Mouse (Mus musculus): ENCODE results near the gene Limk2.

Limk2 gene

DNA sequence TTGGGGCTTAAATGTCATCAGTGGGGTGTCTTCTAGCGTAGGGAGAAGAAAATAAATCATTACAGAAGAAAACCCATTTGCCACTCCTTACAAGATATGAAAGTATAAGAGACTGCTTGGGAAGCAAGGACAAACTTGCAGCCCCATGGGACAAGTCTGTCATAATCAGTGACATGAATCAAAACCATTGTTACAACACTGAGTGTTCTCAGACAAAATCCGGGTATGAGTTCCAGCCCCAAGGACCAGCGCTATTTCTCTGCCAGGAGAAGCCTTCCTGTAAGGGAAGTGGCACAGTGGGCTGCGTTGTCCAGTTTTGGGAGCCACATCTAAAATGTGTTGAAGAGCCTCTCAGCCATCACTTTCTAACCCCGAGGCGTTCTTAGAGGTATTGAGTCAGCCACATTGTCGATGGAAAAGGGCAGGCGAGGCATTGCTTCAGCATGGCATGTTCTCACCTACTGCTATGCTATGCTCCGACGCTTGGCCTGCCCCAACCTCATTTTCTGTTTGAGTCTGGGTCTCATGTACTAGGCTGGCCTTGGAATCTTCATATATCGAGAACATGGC lies 74.8 kb downstream of the Limk2 start:
- DNase-seq (ENCODE audit: low spot score): no peak

DNA sequence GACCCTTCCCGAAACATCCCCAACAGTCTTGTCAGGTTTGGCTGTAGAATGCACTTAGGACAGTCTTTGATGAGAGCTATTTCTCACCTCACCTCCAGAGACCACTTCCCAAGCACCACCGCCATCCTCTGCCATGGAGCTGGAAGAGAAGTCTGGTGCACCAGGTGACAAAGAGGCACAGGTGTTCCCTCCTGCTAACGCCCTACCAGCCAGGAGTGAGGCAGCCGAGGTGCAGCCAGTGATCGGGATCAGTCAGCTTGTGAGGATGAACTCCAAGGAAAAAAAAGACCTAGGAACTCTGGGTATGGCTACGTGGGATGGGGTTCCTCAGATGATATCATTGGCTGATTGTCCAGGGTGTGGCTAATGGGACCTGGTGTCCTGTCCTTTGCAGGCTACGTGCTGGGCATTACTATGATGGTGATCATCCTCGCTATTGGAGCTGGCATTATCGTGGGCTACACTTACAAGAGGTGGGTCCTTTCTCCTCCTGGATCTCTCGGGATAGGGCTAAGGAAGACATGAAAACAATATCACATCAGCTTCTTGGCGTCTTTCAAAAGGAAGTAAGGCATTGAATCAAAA lies 75.8 kb downstream of the Limk2 start:
- DNase-seq (ENCODE audit: low spot score): no peak

DNA sequence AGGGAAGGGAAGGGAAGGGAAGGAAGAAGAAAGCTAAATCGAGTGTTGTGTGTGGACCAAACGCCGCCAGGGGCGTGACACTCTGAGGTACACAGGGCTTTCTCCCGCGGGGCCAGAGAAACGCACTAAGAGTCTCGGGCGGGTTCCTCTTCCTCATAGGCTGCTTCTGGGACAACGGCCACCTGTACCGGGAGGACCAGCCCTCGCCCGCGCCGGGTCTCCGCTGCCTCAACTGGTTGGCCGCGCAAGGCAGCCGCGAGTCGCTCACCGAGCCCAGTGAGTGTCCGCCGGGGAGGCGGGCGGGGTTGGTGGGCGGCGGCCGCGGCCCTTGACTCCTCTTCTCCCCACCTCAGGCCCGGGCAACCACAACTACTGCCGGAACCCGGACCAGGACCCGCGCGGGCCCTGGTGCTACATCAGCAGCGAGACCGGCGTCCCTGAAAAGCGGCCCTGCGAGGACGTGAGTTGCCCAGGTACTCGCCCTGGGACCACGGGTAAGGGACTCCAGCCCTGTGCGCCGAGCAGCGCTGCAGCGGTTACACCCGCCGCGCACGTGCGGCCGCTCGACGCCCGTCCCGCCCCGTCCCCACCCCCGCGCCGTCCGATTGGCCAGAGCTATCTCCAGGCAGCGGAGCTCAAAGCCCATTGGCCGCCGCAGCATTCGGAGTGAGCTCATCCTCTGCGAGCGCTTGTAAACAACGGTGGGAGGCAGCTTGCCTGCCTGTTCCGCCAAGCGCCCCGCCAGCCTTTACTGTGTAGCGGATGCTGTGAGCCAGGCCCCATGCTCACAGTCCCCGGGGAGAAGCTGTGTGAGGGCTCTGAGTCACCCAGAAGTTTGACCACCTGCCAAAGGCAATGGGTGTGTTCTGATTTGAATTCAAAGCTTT lies 77.0 kb downstream of the Limk2 start:
- DNase-seq (ENCODE audit: low spot score): peak; percentile 95

DNA sequence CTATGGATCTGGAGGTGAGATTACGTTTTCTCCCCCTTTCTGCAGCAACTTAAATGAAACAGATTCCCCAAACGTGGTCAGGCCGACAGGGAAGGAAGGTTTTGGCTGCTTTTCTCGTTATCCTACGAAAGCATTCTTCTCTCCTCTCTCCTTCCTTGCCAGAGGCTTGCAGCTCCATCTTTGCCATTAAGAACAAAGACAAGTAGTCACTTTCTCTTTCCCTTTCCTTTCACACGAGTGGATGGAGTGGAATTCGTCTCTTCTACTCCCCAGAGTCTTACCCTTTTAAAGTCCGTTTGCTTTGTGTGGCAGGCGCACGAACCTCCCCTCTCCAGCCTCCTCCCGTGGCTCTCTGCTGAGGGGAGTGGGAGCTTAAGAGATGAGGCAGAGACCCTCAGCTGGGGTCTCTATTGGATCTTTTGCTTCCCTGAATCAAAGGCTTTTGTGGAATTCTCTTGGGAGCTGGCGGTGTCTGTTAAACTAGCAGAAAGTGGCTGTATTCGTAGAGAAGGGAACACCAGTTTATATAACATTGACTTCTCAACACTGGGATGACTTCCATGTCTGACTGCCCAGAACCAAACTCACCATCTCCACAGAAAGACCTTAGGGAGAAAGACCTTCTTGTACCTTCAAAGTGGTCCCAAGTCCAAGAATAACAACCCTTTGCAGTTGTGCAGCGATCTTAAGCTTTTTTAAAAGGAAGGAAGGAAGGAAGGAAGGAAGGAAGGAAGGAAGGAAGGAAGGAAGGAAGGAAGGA lies 77.8 kb downstream of the Limk2 start:
- no peak for DNase-seq (ENCODE audit: low spot score)

DNA sequence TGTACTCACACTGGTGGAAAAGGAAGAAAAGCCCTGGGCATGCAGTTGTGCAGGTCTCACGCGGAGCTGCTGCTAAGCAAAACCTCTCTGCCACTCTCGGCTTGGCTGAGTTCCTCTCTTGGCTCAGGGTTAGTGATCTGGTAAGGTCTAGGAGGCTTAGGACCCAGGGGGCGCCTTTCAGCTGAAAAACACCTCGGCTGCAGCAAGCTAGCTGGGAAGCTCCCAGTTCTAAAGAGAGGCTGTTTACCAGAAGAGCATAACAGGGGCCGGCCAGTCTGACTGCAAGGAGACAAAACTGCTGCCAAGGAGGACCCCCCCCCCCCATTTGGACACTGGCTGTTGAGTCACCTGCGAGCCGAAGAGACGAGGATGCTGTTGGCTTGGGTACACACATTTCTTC lies 78.4 kb downstream of the Limk2 start:
- peak; percentile 90 for DNase-seq (ENCODE audit: low spot score)

DNA sequence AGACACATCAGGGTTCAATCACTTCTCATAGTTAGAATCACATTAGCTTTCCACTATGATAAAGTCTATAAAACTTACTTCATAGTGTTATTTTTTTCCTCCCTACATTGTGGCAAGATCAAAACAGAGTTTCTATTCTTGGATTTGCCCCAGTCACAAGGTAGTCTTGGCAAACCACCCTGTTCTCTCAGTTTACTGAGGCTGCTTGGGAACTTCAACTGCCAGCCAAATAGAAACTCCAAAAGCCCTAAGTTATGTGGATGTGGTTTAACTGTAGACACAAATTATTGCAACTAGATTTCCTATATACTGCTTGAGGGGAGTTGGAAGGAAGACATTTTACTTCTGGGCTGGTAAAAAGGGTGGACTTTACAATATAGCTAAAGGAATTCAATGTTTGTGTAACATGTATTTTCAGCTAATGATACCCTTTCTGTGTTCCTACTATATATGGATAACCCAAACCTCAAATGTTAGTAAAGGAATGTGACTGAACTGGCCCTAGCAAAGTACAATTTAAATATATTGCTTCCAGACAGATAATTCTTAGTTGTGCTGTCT lies 79.0 kb downstream of the Limk2 start, which contains the start of gene Pik3ip1:
Gene Pik3ip1 (plus strand): TSS at position 511 of the 561 bp plus-strand sequence.
- no peak for DNase-seq (ENCODE audit: low spot score)

DNA sequence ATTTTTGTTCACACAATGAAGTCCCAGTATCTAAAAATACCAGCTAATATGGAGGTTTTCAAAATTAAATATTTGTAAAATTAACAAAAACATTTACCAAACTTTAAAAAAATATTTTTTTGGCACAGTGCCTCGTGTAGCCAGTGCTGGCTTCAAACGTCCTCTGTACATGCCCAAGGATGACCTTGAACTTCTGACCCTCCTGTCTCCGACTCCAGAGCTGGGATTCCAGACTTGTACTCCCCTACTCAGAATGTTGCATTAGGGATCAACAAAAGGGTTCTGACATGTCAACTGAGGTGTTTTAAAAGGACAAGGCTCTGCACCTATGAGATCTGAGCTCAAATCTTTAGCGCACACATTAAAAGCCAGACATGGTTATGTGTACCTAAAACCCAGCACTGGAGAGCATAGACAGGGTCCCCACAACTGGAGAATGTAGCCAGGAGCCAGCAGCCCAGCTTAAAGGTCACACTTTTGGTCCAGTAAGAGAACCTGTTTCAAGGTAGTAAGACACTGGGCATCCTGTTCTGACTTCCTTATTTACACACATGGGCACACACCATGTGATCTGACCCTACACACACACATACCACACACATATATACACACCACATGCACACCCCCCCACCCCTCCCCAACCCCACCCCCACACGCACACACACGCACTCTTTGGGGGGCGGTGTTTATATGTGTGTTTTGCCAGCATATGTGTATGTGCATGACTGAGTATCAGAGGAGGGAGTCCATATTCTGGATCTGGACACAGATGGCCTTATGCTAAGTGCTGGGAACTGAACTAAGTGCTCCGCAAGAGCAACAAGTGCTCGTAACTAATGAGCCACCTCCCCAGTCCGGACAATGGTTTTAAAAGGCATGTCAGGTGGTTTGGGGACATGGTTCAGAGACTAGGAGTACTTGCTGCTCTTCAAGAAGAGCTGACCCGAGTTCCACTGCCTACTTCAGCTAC lies 79.9 kb downstream of the Limk2 start:
- no peak for DNase-seq (ENCODE audit: low spot score)

DNA sequence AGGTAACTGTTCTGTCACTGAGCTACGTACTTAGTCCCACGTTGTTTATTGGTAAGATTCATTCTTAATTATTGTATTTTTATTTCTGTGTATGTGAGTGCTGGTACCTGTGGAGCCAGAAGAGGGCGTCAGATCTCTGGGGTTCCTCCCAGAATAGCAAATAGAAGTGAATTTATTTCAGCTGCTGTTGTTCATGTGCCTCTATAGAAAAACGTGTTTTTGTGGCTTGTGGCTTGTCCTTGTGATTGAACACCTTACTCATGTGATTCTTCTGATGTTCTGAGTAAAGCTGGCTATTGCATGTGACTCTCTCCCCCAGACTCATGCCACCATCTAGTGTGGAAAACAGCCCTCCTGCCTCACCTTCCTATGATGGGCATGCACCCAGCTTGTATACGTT lies 80.7 kb downstream of the Limk2 start:
- DNase-seq (ENCODE audit: low spot score): no peak

DNA sequence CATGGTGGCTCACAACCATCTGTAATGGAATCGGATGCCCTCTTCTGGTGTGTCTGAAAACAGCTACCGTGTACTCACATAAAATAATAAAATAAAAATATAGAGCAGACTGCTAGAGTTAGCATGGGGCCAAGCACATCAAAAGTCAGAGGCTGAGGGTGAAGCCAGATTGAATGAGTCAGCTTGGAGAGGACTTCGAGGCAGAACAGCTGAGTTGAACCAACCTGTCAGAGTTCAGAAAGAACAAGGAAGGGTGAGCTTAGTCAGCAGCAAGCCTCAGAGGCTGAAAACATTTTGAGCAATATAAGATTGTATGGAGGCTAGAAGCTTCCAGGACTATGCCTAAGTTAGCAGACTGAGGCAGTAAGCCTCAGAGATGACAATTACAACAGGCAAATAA lies 90.7 kb downstream of the Limk2 start:
- no peak for DNase-seq (ENCODE audit: low spot score)

DNA sequence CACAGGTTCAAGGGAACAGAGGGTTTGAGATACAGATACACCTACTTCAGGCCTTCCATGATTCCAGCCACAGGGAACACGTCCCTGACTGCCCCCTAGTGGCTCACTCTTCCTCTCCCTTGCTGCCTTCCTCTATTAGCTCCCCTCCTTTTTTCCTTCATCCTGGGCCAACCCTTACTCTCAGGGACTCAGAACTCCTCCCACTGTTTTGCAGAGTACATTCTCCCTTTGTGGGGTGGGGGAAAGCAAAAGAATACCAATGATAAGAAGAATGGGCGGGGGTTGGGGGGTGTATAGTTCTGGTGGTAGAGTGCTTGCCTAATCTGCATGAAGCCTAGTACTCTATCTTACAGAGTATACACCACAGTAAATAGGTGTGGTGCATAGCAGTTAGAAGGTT lies 94.8 kb downstream of the Limk2 start:
- peak; percentile 74 for DNase-seq (ENCODE audit: low spot score)

DNA sequence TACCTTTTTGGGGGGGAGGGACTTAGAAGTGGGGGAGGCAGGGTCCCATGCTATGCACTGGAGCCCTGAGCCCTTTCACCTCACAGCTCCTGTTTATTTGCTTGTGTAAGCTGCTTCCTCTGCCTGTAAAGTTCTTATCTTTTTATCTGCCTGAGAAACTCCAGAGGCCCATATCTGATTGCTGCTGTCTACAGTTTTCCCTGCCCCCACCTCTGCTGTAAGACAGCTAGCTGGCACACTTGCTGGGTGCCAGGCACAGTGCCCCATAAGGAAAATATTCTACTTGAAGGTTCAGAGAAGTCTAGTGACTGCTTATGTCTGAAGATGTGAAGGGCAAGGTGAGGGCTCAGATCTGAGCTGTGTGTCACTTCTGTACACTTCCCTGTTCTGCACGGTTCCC lies 95.7 kb downstream of the Limk2 start:
- peak; percentile 63 for DNase-seq (ENCODE audit: low spot score)

DNA sequence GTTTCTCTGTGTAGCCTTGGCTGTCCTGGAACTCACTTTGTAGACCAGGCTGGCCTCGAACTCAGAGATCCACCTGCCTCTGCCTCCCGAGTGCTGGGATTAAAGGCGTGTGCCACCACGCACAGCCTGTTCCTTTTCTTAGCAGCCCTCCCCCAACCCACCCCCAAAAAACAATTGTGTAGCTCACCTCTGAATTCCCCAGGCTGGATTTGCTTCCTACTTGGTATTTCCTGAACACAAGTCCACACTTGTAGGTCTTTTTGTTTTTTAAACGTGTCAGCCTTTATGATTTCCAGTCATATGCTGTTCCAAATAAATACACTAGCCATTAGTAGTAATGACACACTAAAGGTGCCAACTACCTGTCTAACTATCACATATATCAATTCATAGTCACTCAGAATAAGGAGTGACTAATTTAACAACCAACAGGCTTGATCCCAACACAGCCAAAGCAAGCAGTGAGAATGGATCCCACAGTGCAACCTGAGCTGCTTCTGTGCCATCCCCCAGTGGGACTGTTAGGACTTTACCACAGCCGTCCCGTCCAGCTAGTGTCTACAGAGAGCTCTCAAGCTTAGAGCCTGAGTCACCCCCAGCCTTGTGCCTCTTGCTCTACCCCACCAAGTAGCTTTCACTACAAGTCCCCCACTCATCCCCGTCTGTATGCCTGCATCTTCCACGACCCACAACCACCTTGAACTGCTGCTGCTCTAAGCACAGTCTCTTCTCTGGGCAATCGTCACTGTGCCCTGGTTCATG lies 97.2 kb downstream of the Limk2 start:
- DNase-seq (ENCODE audit: low spot score): no peak

DNA sequence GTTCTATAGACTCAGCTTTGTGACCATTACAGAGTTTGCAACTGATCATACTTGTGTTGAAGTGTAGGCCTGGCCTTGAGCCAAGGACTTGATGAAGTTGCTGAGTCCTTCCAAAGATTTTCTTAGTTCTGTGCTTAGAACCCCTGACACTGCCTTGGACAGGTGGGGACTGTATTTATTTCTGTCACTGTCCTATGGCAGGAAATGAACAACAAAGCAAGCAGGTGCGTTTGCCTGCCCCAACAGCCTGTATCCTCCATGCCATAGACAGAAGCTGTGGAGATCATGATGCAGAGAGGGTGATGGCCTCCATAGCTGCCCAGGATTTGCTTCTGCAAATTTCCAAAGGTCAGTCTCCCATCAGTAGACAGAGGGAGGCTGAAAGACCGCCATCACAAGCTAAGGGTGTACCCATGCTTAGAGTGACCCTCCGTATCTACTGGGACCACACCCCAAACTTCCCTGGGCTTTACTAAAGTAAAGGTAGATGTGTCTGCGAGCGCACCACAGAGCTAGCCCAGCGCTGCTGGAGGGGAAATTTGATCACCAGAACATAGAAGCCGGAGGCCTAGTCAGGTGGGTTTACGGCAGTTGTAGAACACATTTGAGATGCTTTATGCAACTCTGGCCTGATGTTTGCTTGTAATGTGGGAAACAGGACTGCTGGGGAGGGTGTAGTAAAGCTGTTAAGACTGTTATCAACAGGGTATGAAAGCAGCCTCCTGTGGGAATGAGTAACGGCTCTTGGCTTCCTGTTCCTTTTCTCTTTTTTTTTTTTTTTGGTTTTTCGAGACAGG lies 98.0 kb downstream of the Limk2 start:
- DNase-seq (ENCODE audit: low spot score): no peak

DNA sequence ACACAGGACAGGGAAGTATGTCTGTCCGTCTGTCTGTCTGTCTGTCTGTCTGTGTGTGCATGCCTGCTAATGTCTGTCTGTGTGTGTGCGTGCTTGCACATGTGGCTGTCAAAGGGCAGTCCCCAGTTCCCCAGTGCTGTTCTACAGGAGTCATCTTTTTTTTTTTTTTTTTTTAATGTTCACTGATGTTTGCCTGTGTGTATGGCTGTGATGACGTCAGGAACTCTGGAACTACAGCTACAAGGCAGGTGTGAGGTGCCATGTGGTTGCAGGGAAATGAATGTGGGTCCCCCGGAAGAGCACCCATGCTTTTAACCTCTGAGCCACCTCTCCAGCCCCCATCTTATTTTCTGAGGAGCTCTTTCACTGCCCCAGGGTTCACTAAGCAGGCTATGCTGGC lies 99.1 kb downstream of the Limk2 start:
- no peak for DNase-seq (ENCODE audit: low spot score)

DNA sequence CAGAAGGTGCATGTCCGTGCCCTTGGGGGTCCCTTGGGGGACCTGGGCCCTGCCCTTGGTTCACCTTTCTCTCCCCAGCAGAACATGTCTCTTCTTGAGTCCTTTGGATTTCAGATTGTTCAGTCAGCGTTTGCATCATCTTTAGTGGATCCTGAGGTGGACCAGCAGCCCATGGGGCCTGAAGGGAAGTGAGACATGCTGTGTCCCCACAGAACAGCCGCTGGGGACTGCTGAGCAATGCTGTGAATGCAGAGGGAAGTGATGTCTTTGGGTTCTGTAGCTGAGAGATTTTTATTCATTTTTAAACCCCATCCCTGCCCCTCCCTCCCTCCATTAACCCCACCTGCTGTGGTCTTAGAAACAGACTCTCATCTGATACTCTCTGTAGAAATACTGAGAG lies 101.1 kb downstream of the Limk2 start:
- no peak for DNase-seq (ENCODE audit: low spot score)

DNA sequence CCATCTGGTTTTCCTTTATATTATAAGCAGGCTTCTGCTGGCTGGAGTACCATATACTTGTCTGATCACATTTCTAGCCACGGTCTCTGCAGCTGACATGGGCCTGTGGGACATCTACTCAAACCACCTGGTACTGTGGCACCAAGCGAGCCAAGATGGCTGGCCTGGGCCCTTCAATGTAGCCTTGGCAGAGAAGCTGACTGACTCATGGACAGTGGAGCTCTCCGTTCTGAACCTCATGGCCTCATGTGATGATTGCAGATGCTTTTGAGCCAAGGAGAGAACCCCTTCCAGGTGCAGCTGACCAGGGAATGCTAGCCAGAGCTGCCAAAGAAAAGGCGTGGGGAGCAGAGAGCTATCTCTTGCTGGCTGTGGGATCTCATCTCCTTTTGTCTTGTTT lies 103.2 kb downstream of the Limk2 start:
- no peak for DNase-seq (ENCODE audit: low spot score)

DNA sequence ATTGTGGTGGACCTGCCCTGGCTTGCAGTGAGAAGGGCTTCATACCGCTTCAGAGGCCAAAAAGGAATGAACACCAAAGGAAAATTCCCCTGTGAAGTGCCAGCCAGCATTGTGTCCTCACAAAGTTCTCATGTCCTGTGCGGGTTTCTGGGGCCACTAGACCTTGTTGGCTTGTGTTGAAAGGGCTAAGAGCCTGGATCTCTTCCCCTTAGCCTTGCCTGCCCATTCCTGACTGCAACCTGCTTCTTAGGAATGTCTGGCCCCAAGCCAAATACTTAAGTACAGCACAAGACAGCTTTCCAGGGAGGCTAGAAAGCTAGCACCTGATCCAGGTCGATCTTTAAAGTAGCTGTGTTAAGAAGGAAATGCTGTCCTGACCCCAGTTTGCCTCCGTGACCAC lies 106.2 kb downstream of the Limk2 start:
- no peak for DNase-seq (ENCODE audit: low spot score)

DNA sequence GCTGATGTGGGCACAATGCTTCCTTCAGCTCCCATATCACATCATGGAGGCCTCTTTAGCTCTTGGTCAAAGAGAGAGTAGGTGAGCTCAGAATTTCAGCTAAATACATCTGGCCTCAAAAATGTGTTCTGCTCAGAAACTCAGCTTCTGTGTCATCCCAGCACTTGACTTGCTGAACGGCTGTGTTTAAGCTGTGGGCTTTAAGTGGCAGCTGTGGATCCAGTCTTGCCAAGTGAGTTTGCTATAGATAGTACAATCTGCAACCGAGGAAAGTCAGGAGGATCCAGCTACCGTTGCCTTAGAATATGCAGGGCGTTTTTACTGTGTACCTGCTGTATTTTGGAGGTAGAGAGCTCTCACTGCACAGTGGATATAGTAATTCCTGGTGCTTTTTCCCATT lies 106.6 kb downstream of the Limk2 start:
- DNase-seq (ENCODE audit: low spot score): no peak

DNA sequence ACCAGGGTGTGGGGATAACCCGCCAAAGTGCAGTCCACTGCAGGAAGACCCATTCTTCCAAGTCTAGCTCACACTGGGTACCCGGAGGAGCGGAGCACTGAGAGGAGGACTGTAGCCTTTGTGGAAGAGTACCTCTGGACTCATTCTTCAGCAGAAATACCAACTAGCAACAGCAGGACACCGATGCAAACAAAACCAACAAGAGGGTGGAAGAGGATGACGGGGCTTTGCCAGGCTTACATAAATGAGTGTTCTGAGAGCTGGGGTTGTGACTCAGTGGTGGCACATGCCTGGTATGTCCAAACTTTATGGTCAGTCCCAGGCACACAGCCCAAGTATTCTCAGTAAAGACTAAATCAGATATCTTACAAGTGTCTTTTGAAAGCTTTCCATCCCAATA lies 107.9 kb downstream of the Limk2 start:
- no peak for DNase-seq (ENCODE audit: low spot score)

DNA sequence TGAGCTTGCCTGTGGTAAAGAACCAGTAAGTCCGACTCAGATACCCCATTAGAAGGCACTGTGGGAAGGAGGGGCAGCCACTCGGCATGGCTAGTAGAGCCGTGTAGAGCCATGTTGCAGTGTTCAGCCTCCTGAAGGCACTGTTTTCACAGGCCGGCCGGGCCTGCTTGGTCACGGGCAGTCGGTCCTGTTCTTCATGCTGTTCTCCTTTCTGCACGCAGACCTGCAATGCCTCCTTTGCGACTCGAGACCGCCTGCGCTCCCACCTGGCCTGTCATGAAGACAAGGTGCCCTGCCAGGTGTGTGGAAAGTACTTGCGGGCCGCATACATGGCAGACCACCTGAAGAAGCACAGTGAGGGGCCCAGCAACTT lies 110.2 kb downstream of the Limk2 start:
- DNase-seq (ENCODE audit: low spot score): no peak

Data from urinary bladder, postnatal 14 days (tissue).